Mouse (Mus musculus): ENCODE measurements around the gene Fyb2.

Gene Fyb2

GRCm38 (mm10) chr4:105015496-105015895 is 102.2 kb downstream of the Fyb2 start:
- no peak for DNase-seq (ENCODE audit: low spot score)

- DNase-seq (ENCODE audit: low spot score): no peak
Measured at GRCm38 (mm10) chr4:105016006-105016613, 102.9 kb downstream of the Fyb2 start.

GRCm38 (mm10) chr4:105027278-105027677 is 114.0 kb downstream of the Fyb2 start:
- DNase-seq (ENCODE audit: low spot score): no peak

GRCm38 (mm10) chr4:105031104-105031503 is 117.8 kb downstream of the Fyb2 start:
- no peak for DNase-seq (ENCODE audit: low spot score)

- peak; percentile 36 for DNase-seq (ENCODE audit: low spot score)
Measured at GRCm38 (mm10) chr4:105033153-105033552, 119.9 kb downstream of the Fyb2 start.

- DNase-seq (ENCODE audit: low spot score): no peak
Measured at GRCm38 (mm10) chr4:105034259-105034658, 121.0 kb downstream of the Fyb2 start.

GRCm38 (mm10) chr4:105050041-105050440 is 136.8 kb downstream of the Fyb2 start:
- DNase-seq (ENCODE audit: low spot score): no peak

- no peak for DNase-seq (ENCODE audit: low spot score)
Measured at GRCm38 (mm10) chr4:105051291-105051690, 138.0 kb downstream of the Fyb2 start.

Data from embryo, embryonic 10 days (tissue).